Mouse (Mus musculus): Measurements from ENCODE around the gene Rbm7. TPM values are rescaled to one million over a fixed set of nuclear protein-coding genes. Genes with fewer than 3 reads are reported as not detected.
"Not testable (repeated sequence)": the region's sequence is repeated elsewhere in the genome, so short reads cannot be mapped to it uniquely, and the experiment has no call there.

The Rbm7 gene
- polyA plus RNA-seq, 2 experiments: 19.7 to 56.1 TPM

GRCm38 (mm10) chr9:48474367-48474766 is 20.7 kb downstream of the Rbm7 start:
- 85% methylated on average over 9 of the region's 9 CpGs for WGBS (ENCODE audit: insufficient replicate concordance)
- Histone ChIP-seq H3K9me3 (ENCODE audit: control insufficient read depth, low read length) (no peaks in the 10 kb centered on the region), H3K27me3 (ENCODE audit: control insufficient read depth, insufficient read depth, low read length) (no peaks in the 10 kb centered on the region), H3K4me3 (ENCODE audit: insufficient read depth in 1 of 2, low read depth in 2 of 2, low read length in 2 of 2) (no peak overlapping the region), H3K4me1 (replicated peaks; ENCODE audit: control insufficient read depth in 2 of 2, insufficient read depth in 2 of 2, low read length in 1 of 2) (peaks cover 3% of the 10 kb centered on the region in 2 experiments; a peak in 3 of 4 replicates), H3K27ac (no peak overlapping the region), H3K36me3 (replicated peaks; ENCODE audit: control insufficient read depth, insufficient read depth, low read depth) (peaks cover 12% of the 10 kb centered on the region), H3K4me2 (ENCODE audit: low read depth) (no peak overlapping the region), H3K9ac (replicated peaks) (no peak overlapping the region)
- DNase-seq (ENCODE audit: low read depth in 3 of 3, low spot score in 3 of 3) (no peak), ATAC-seq (ENCODE audit: insufficient read depth) (no peak)
- TF ChIP-seq EP300 (IDR thresholded peaks at IDR 0.05; ENCODE audit: low read depth): no peak
- TF ChIP-seq CTCF (IDR thresholded peaks at IDR 0.05; ENCODE audit: low read depth): no peak

- Histone ChIP-seq H3K27ac (no peak overlapping the region), H3K4me3 (ENCODE audit: insufficient read depth in 1 of 2, low read depth in 2 of 2, low read length in 2 of 2) (no peak overlapping the region), H3K9ac (replicated peaks) (no peak overlapping the region), H3K4me2 (ENCODE audit: low read depth) (no peak overlapping the region), H3K4me1 (replicated peaks; ENCODE audit: control insufficient read depth in 2 of 2, insufficient read depth in 2 of 2, low read length in 1 of 2) (peaks cover 2 to 3% of the 10 kb centered on the region in 2 experiments; a peak in 3 of 4 replicates), H3K9me3 (ENCODE audit: control insufficient read depth, low read length) (no peaks in the 10 kb centered on the region), H3K36me3 (replicated peaks; ENCODE audit: control insufficient read depth, insufficient read depth, low read depth) (peaks cover 16% of the 10 kb centered on the region), H3K27me3 (ENCODE audit: control insufficient read depth, insufficient read depth, low read length) (no peaks in the 10 kb centered on the region)
- DNase-seq (ENCODE audit: low read depth in 3 of 3, low spot score in 3 of 3) (no peak), ATAC-seq (ENCODE audit: insufficient read depth) (no peak)
- TF ChIP-seq CTCF (IDR thresholded peaks at IDR 0.05; ENCODE audit: low read depth) (no peak), EP300 (IDR thresholded peaks at IDR 0.05; ENCODE audit: low read depth) (no peak)
- WGBS (ENCODE audit: insufficient replicate concordance): 85% methylated on average over 12 of the region's 12 CpGs
These were observed 22.0 kb downstream of the Rbm7 start for GRCm38 (mm10) chr9:48473131-48473530.

GRCm38 (mm10) chr9:48472441-48473025 is 22.6 kb downstream of the Rbm7 start:
- WGBS (ENCODE audit: insufficient replicate concordance): 84% methylated on average over 15 of the region's 15 CpGs
- H3K4me2 ChIP-seq (ENCODE audit: low read depth): no peak overlapping the region
- no peak overlapping the region for H3K27ac ChIP-seq
- TF ChIP-seq CTCF (IDR thresholded peaks at IDR 0.05; ENCODE audit: low read depth) (no peak), EP300 (IDR thresholded peaks at IDR 0.05; ENCODE audit: low read depth) (no peak)
- H3K4me3 ChIP-seq (ENCODE audit: insufficient read depth in 1 of 2, low read depth in 2 of 2, low read length in 2 of 2): no peak overlapping the region
- H3K4me1 ChIP-seq (replicated peaks; ENCODE audit: control insufficient read depth in 2 of 2, insufficient read depth in 2 of 2, low read length in 1 of 2): peaks cover 2 to 3% of the 10 kb centered on the region in 2 experiments; a peak in 3 of 4 replicates
- H3K27me3 ChIP-seq (ENCODE audit: control insufficient read depth, insufficient read depth, low read length): no peaks in the 10 kb centered on the region
- no peak overlapping the region for H3K9ac ChIP-seq (replicated peaks)
- peaks cover 18% of the 10 kb centered on the region for H3K36me3 ChIP-seq (replicated peaks; ENCODE audit: control insufficient read depth, insufficient read depth, low read depth)
- H3K9me3 ChIP-seq (ENCODE audit: control insufficient read depth, low read length): no peaks in the 10 kb centered on the region
- ATAC-seq (ENCODE audit: insufficient read depth) (no peak), DNase-seq (ENCODE audit: low read depth in 3 of 3, low spot score in 3 of 3) (no peak)

GRCm38 (mm10) chr9:48467471-48467870 is 27.6 kb downstream of the Rbm7 start:
- H3K27me3 ChIP-seq (ENCODE audit: control insufficient read depth, insufficient read depth, low read length); ATAC-seq (ENCODE audit: insufficient read depth); H3K4me3 ChIP-seq (ENCODE audit: insufficient read depth in 1 of 2, low read depth in 2 of 2, low read length in 2 of 2); H3K9me3 ChIP-seq (ENCODE audit: control insufficient read depth, low read length); H3K4me1 ChIP-seq (replicated peaks; ENCODE audit: control insufficient read depth in 2 of 2, insufficient read depth in 2 of 2, low read length in 1 of 2); H3K27ac ChIP-seq; DNase-seq (ENCODE audit: low read depth in 3 of 3, low spot score in 3 of 3); H3K4me2 ChIP-seq (ENCODE audit: low read depth); H3K9ac ChIP-seq (replicated peaks): not testable (repeated sequence)
- H3K36me3 ChIP-seq (replicated peaks; ENCODE audit: control insufficient read depth, insufficient read depth, low read depth): peaks cover 12% of the 10 kb centered on the region
- 93% methylated on average over 5 of the region's 5 CpGs for WGBS (ENCODE audit: insufficient replicate concordance)

- ATAC-seq (ENCODE audit: insufficient read depth) (no peak), DNase-seq (ENCODE audit: low read depth in 3 of 3, low spot score in 3 of 3) (peak in 1 of 3 experiments; percentile 41)
- Histone ChIP-seq H3K9ac (replicated peaks) (no peak overlapping the region), H3K36me3 (replicated peaks; ENCODE audit: control insufficient read depth, insufficient read depth, low read depth) (peaks cover 12% of the 10 kb centered on the region), H3K27ac (no peak overlapping the region), H3K4me3 (ENCODE audit: insufficient read depth in 1 of 2, low read depth in 2 of 2, low read length in 2 of 2) (no peak overlapping the region), H3K27me3 (ENCODE audit: control insufficient read depth, insufficient read depth, low read length) (no peaks in the 10 kb centered on the region), H3K9me3 (ENCODE audit: control insufficient read depth, low read length) (peaks cover 2% of the 10 kb centered on the region; the same call in 1 of the 2 replicates), H3K4me2 (ENCODE audit: low read depth) (no peak overlapping the region), H3K4me1 (replicated peaks; ENCODE audit: control insufficient read depth in 2 of 2, insufficient read depth in 2 of 2, low read length in 1 of 2) (no peaks in the 10 kb centered on the region)
- 37% methylated on average over 3 of the region's 3 CpGs for WGBS (ENCODE audit: insufficient replicate concordance)
- TF ChIP-seq EP300 (IDR thresholded peaks at IDR 0.05; ENCODE audit: low read depth): no peak
- TF ChIP-seq CTCF (IDR thresholded peaks at IDR 0.05; ENCODE audit: low read depth): peak; percentile 92
These were observed 28.3 kb downstream of the Rbm7 start for GRCm38 (mm10) chr9:48466804-48467203.

Measured in liver, embryonic 14.5 days (tissue).